8 mouse cellular contexts compared by ENCODE assay signal in genomic region chr16:32163392-32163791, GRCm38 (mm10). TPM values are rescaled to one million over a fixed set of nuclear protein-coding genes. Genes with fewer than 3 reads are reported as not detected.
DNase-seq lines count a peak whose midpoint lies in the region; ATAC-seq and TF ChIP-seq lines count a peak whose summit lies in the region.
"Had no signal": no experiment of that assay in that cellular context is flagged by ENCODE, and none has a peak within 500 bp of the region (broad histone marks: within the 10 kb centered on the region; RNA-seq: fewer than 3 reads in every experiment).

No protein-coding gene starts in this region.

- DNase-seq in CD4-positive, CD25-positive, alpha-beta regulatory T cell, adult 2 months (ENCODE audit: low read depth, low spot score): peak; percentile 74
- DNase-seq in MEL (ENCODE audit: low read depth, low spot score): no peak
- DNase-seq in liver, embryonic 14.5 days (ENCODE audit: low read depth in 3 of 3, low spot score in 3 of 3): no peak
- peak; percentile 43 for DNase-seq in skeletal muscle tissue, adult 2 months (ENCODE audit: low read depth, low spot score)
- no peak for DNase-seq in testis, postnatal 14 days (ENCODE audit: low spot score)
- no peak for DNase-seq in layer of hippocampus, adult 2 months (ENCODE audit: low spot score in 2 of 2)
- no peak for DNase-seq in cerebellum, postnatal 14 days

- ATAC-seq in liver, embryonic 14.5 days (ENCODE audit: insufficient read depth): no peak

- H3K4me2 ChIP-seq in liver, embryonic 14.5 days (ENCODE audit: low read depth): peak overlapping the region; percentile 92

- no peak for TF ChIP-seq EP300 in MEL (IDR thresholded peaks at IDR 0.05; ENCODE audit: low read depth in 1 of 2, low read length in 2 of 2)
- TF ChIP-seq EP300 in liver, embryonic 14.5 days (IDR thresholded peaks at IDR 0.05; ENCODE audit: low read depth): no peak

- peaks cover 9 to 24% of the 10 kb centered on the region in 2 experiments for H3K4me1 ChIP-seq in MEL (ENCODE audit: control insufficient read depth in 1 of 2, insufficient read depth in 2 of 2, low read length in 2 of 2)
- peaks cover 14 to 18% of the 10 kb centered on the region in 2 experiments for H3K4me1 ChIP-seq in liver, embryonic 14.5 days (replicated peaks; ENCODE audit: control insufficient read depth in 2 of 2, insufficient read depth in 2 of 2, low read length in 1 of 2)

- WGBS in liver, embryonic 14.5 days (ENCODE audit: insufficient replicate concordance): 10% methylated on average over 4 of the region's 4 CpGs

- peaks cover 54% of the 10 kb centered on the region for H3K79me2 ChIP-seq in MEL (ENCODE audit: control insufficient read depth, insufficient read depth, low read length, poor library complexity)

- peak overlapping the region; percentile 87 for H3K4me3 ChIP-seq in MEL (ENCODE audit: control insufficient read depth in 1 of 2, insufficient read depth in 1 of 2, low read depth in 2 of 2, low read length in 2 of 2)
- H3K4me3 ChIP-seq in liver, embryonic 14.5 days (ENCODE audit: insufficient read depth in 1 of 2, low read depth in 2 of 2, low read length in 2 of 2): peak overlapping the region; percentile 38 to 67
- no peak overlapping the region for H3K4me3 ChIP-seq in layer of hippocampus, adult 2 months

- TF ChIP-seq POLR2A in MEL (IDR thresholded peaks at IDR 0.05; ENCODE audit: control insufficient read depth in 1 of 2, insufficient read depth in 1 of 2, low read depth in 1 of 2, low read length in 2 of 2, poor library complexity in 1 of 2): no peak

- H3K36me3 ChIP-seq in MEL (ENCODE audit: control insufficient read depth in 1 of 2, insufficient read depth in 2 of 2, low read length in 2 of 2): peaks cover 3 to 32% of the 10 kb centered on the region in 2 experiments
- no peaks in the 10 kb centered on the region for H3K36me3 ChIP-seq in liver, embryonic 14.5 days (replicated peaks; ENCODE audit: control insufficient read depth, insufficient read depth, low read depth)

- no peak for TF ChIP-seq CTCF in MEL (IDR thresholded peaks at IDR 0.05 in 2 of 3, conservative IDR thresholded peaks at IDR 0.05 in 1 of 3; ENCODE audit: control insufficient read depth in 1 of 3, insufficient read depth in 1 of 3, low read depth in 2 of 3, low read length in 3 of 3, poor library complexity in 1 of 3, severe bottlenecking in 1 of 3)
- no peak for TF ChIP-seq CTCF in liver, embryonic 14.5 days (IDR thresholded peaks at IDR 0.05; ENCODE audit: low read depth)
- no peak for TF ChIP-seq CTCF in layer of hippocampus, adult 2 months (conservative IDR thresholded peaks at IDR 0.05)

- TF ChIP-seq RAD21 in MEL (IDR thresholded peaks at IDR 0.05; ENCODE audit: low read depth, low read length): no peak

- H3K27me3 ChIP-seq in MEL (ENCODE audit: control insufficient read depth in 1 of 2, insufficient read depth in 2 of 2, low read length in 2 of 2): no peaks in the 10 kb centered on the region
- H3K27me3 ChIP-seq in liver, embryonic 14.5 days (ENCODE audit: control insufficient read depth, insufficient read depth, low read length): no peaks in the 10 kb centered on the region

- peak overlapping the region; percentile 84 for H3K27ac ChIP-seq in MEL (ENCODE audit: control insufficient read depth, low read depth, low read length)
- no peak overlapping the region for H3K27ac ChIP-seq in liver, embryonic 14.5 days
- H3K27ac ChIP-seq in layer of hippocampus, adult 2 months: no peak overlapping the region

- H3K9me3 ChIP-seq in MEL (replicated peaks; ENCODE audit: insufficient read depth, low read length): no peaks in the 10 kb centered on the region
- no peaks in the 10 kb centered on the region for H3K9me3 ChIP-seq in liver, embryonic 14.5 days (ENCODE audit: control insufficient read depth, low read length)

- peak overlapping the region; percentile 91 for H3K9ac ChIP-seq in MEL (ENCODE audit: control insufficient read depth, low read depth, low read length, poor library complexity, severe bottlenecking)
- 0 out of 2 replicates have a peak overlapping the region, but pooled peaks have one; percentile 12 for H3K9ac ChIP-seq in liver, embryonic 14.5 days (replicated peaks)

TF ChIP-seq in MEL, 35 proteins besides CTCF, POLR2A, EP300 and RAD21:
- TF ChIP-seq MYB (IDR thresholded peaks at IDR 0.05; ENCODE audit: low read depth, low read length) (no peak), CHD2 (IDR thresholded peaks at IDR 0.05; ENCODE audit: low read length) (no peak), TAL1 (IDR thresholded peaks at IDR 0.05; ENCODE audit: low read length) (no peak), JUND (IDR thresholded peaks at IDR 0.05; ENCODE audit: low read depth, low read length) (no peak), MAX (IDR thresholded peaks at IDR 0.05; ENCODE audit: low read length) (no peak), KAT2A (conservative IDR thresholded peaks at IDR 0.05; ENCODE audit: low read depth, low read length) (no peak), SIN3A (IDR thresholded peaks at IDR 0.05; ENCODE audit: low read length) (no peak), ZNF384 (IDR thresholded peaks at IDR 0.05; ENCODE audit: low read depth, low read length) (no peak), POLR2AphosphoS2 (IDR thresholded peaks at IDR 0.05; ENCODE audit: low read length) (no peak), GATA1 (IDR thresholded peaks at IDR 0.05; ENCODE audit: low read depth, low read length) (peak; percentile 62), ZC3H11A (IDR thresholded peaks at IDR 0.05; ENCODE audit: low read depth, low read length) (no peak), ELF1 (IDR thresholded peaks at IDR 0.05; ENCODE audit: low read depth, low read length) (no peak), NRF1 (IDR thresholded peaks at IDR 0.05; ENCODE audit: insufficient read depth, low read depth, low read length, poor library complexity, severe bottlenecking) (no peak), MAFK (IDR thresholded peaks at IDR 0.05; ENCODE audit: borderline replicate concordance, low read depth, low read length) (no peak), USF1 (IDR thresholded peaks at IDR 0.05; ENCODE audit: low read depth, low read length) (no peak), TBP (IDR thresholded peaks at IDR 0.05; ENCODE audit: low read depth, low read length) (0 out of 2 replicates have a peak, but pooled peaks have one; percentile 31), NELFE (IDR thresholded peaks at IDR 0.05; ENCODE audit: low read depth, low read length) (no peak)

RNA-seq across cellular contexts. Expression of gene Nrros, which starts 2.0 kb away (rescaled TPM):
- total RNA-seq in MEL (2012; rRNA removed): 56.1 and 59.8 TPM in 2 replicates
- polyA plus RNA-seq in MEL (2012; ENCODE audit: insufficient read depth in 1 of 2, insufficient read length in 2 of 2, low read depth in 1 of 2, low replicate concordance in 2 of 2, missing spikeins in 1 of 2): 10 to 100 TPM in 1 of 2 experiments, not detected in 1; 55.9 TPM
- polyA plus RNA-seq in liver, embryonic 14.5 days (2012; rRNA removed): 11.6 and 13.2 TPM in 2 replicates
- polyA plus RNA-seq in liver, embryonic 14.5 days (2014; fragmentation: Nextera tagmentation; extraction: Ambion mirVana): 18.8 and 18.9 TPM in 2 replicates
- total RNA-seq in layer of hippocampus, adult 2 months (2021): 10 to 100 TPM; 11.2 to 11.6 TPM

RNA-seq across cellular contexts. Expression of gene Bex6, which starts 16.2 kb away (rescaled TPM):
- not detected in 2 replicates for total RNA-seq in MEL (2012; rRNA removed)
- polyA plus RNA-seq in MEL (2012; ENCODE audit: insufficient read depth in 1 of 2, insufficient read length in 2 of 2, low read depth in 1 of 2, low replicate concordance in 2 of 2, missing spikeins in 1 of 2): not detected
- polyA plus RNA-seq in liver, embryonic 14.5 days (2012; rRNA removed): 0.52 and 0.90 TPM in 2 replicates
- 0.70 and 0.71 TPM in 2 replicates for polyA plus RNA-seq in liver, embryonic 14.5 days (2014; fragmentation: Nextera tagmentation; extraction: Ambion mirVana)
- not detected for total RNA-seq in layer of hippocampus, adult 2 months (2021)
- polyA plus RNA-seq: heart, embryonic 14.5 days had no signal

Comparison
In these comparisons a context has a peak if more than half of its experiments do, and no peak if none do; other contexts are left out.
1. DNase-seq: peak in CD4-positive, CD25-positive, alpha-beta regulatory T cell, adult 2 months (single experiment) and skeletal muscle tissue, adult 2 months (single experiment); none in MEL (single experiment), liver, embryonic 14.5 days (0 of 3), testis, postnatal 14 days (single experiment), layer of hippocampus, adult 2 months (0 of 2) and cerebellum, postnatal 14 days (0 of 2).